Mouse (Mus musculus): ENCODE results near the gene Wdr66. TPM values are rescaled to one million over a fixed set of nuclear protein-coding genes. Genes with fewer than 3 reads are reported as not detected.
A peak's percentile ranks its signal among the peaks of the same experiment; 100 is the strongest.

The Wdr66 gene
- polyA plus RNA-seq, 1 experiment from 2014 or later, result 2.5 TPM

GRCm38 (mm10) chr5:123228524-123228922, 23.4 kb upstream of the Wdr66 start:
- Histone ChIP-seq H3K9me3 (ENCODE audit: control insufficient read depth, low read length) (no peaks in the 10 kb centered on the region), H3K27ac (replicated peaks; ENCODE audit: low read depth, low read length) (no peak overlapping the region), H3K4me1 (ENCODE audit: control insufficient read depth, insufficient read depth, low read length) (peaks cover 4% of the 10 kb centered on the region; the same call in 1 of the 2 replicates), H3K9ac (ENCODE audit: low read depth, low read length) (peak overlapping the region; percentile 86), H3K4me2 (ENCODE audit: low read depth, low read length) (peak overlapping the region; percentile 73), H3K36me3 (ENCODE audit: control insufficient read depth, insufficient read depth, low read length) (peaks cover 5% of the 10 kb centered on the region), H3K27me3 (replicated peaks; ENCODE audit: control insufficient read depth, insufficient read depth, low read length) (no peaks in the 10 kb centered on the region), H3K4me3 (ENCODE audit: low read depth, low read length) (peak overlapping the region; percentile 74)
- no peak for DNase-seq (ENCODE audit: low spot score)
- ATAC-seq (ENCODE audit: low read depth), result no peak
- 5% methylated on average over 15 of the region's 15 CpGs for WGBS

DNA sequence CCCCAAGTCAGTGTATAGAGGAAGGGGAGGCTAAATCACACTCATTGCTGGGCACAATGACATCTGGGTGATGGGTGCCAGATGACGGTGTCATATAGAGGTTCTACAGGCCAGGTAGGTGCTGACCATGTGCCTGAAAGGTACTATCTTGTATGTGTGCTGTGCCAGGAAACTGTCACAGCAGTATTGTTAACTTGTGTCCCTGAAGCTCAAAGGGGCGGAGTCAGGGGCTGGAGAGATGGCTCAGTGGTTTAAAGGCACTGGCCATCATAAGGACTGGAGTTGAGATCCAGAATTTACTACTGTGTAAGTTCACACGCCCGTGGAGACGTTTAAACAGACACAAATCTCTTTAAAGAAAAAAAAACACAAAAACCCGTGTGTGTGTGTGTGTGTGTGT, 22.6 kb upstream of the Wdr66 start:
- Histone ChIP-seq H3K36me3 (ENCODE audit: control insufficient read depth, insufficient read depth, low read length) (peaks cover 5% of the 10 kb centered on the region), H3K4me2 (ENCODE audit: low read depth, low read length) (peak overlapping the region; percentile 73), H3K27ac (replicated peaks; ENCODE audit: low read depth, low read length) (no peak overlapping the region), H3K4me1 (ENCODE audit: control insufficient read depth, insufficient read depth, low read length) (peaks cover 4% of the 10 kb centered on the region; the same call in 1 of the 2 replicates), H3K4me3 (ENCODE audit: low read depth, low read length) (peak overlapping the region; percentile 74; the same call in 1 of the 2 replicates), H3K27me3 (replicated peaks; ENCODE audit: control insufficient read depth, insufficient read depth, low read length) (no peaks in the 10 kb centered on the region), H3K9me3 (ENCODE audit: control insufficient read depth, low read length) (no peaks in the 10 kb centered on the region), H3K9ac (ENCODE audit: low read depth, low read length) (peak overlapping the region; percentile 86; the same call in 1 of the 2 replicates)
- ATAC-seq (ENCODE audit: low read depth) (no peak), DNase-seq (ENCODE audit: low spot score) (no peak)
- 91% methylated on average over 6 of the region's 6 CpGs for WGBS

GRCm38 (mm10) chr5:123232180-123232579, 19.7 kb upstream of the Wdr66 start:
- no peak for ATAC-seq (ENCODE audit: low read depth)
- H3K4me1 ChIP-seq (ENCODE audit: control insufficient read depth, insufficient read depth, low read length), result peaks cover 4% of the 10 kb centered on the region; the same call in 1 of the 2 replicates
- H3K9me3 ChIP-seq (ENCODE audit: control insufficient read depth, low read length), result no peaks in the 10 kb centered on the region
- DNase-seq (ENCODE audit: low spot score), result no peak
- no peak overlapping the region for H3K4me2 ChIP-seq (ENCODE audit: low read depth, low read length)
- H3K27ac ChIP-seq (replicated peaks; ENCODE audit: low read depth, low read length), result no peak overlapping the region
- H3K36me3 ChIP-seq (ENCODE audit: control insufficient read depth, insufficient read depth, low read length), result peaks cover 33% of the 10 kb centered on the region
- no peak overlapping the region for H3K9ac ChIP-seq (ENCODE audit: low read depth, low read length)
- no peak overlapping the region for H3K4me3 ChIP-seq (ENCODE audit: low read depth, low read length)
- WGBS, result 86% methylated on average over 2 of the region's 2 CpGs
- no peaks in the 10 kb centered on the region for H3K27me3 ChIP-seq (replicated peaks; ENCODE audit: control insufficient read depth, insufficient read depth, low read length)

- H3K36me3 ChIP-seq (ENCODE audit: control insufficient read depth, insufficient read depth, low read length), result peaks cover 64% of the 10 kb centered on the region
- H3K4me1 ChIP-seq (ENCODE audit: control insufficient read depth, insufficient read depth, low read length), result no peaks in the 10 kb centered on the region
- WGBS, result 24% methylated on average over 2 of the region's 2 CpGs
- DNase-seq (ENCODE audit: low spot score), result peak; percentile 90
- no peak overlapping the region for H3K4me2 ChIP-seq (ENCODE audit: low read depth, low read length)
- peak; percentile 79 for ATAC-seq (ENCODE audit: low read depth)
- H3K9ac ChIP-seq (ENCODE audit: low read depth, low read length), result no peak overlapping the region
- H3K4me3 ChIP-seq (ENCODE audit: low read depth, low read length), result no peak overlapping the region
- no peak overlapping the region for H3K27ac ChIP-seq (replicated peaks; ENCODE audit: low read depth, low read length)
- no peaks in the 10 kb centered on the region for H3K9me3 ChIP-seq (ENCODE audit: control insufficient read depth, low read length)
- no peaks in the 10 kb centered on the region for H3K27me3 ChIP-seq (replicated peaks; ENCODE audit: control insufficient read depth, insufficient read depth, low read length)
Measured at GRCm38 (mm10) chr5:123235731-123236130, 16.2 kb upstream of the Wdr66 start.

DNA sequence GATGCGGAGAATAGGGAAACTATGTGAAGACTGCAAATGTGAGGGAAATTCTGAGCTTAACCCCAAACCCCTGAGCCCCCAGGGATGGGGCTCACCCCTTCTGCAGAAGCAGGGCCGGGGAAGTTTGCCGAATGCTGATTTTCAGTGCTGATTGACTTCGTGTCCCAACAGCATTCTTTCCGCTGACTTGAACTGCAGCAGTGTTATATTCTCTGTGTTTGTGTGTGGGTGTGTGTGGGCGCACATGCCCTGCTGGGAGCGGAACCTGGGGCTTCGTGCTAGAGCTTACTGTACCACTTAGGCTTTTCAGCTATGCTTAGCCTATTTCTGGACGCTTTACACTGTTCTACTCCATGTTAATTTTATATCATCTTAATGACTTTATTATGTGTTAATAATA, 15.5 kb upstream of the Wdr66 start:
- Histone ChIP-seq H3K9me3 (ENCODE audit: control insufficient read depth, low read length) (no peaks in the 10 kb centered on the region), H3K27ac (replicated peaks; ENCODE audit: low read depth, low read length) (no peak overlapping the region), H3K36me3 (ENCODE audit: control insufficient read depth, insufficient read depth, low read length) (peaks cover 66% of the 10 kb centered on the region), H3K4me2 (ENCODE audit: low read depth, low read length) (no peak overlapping the region), H3K4me3 (ENCODE audit: low read depth, low read length) (no peak overlapping the region), H3K9ac (ENCODE audit: low read depth, low read length) (no peak overlapping the region), H3K27me3 (replicated peaks; ENCODE audit: control insufficient read depth, insufficient read depth, low read length) (no peaks in the 10 kb centered on the region), H3K4me1 (ENCODE audit: control insufficient read depth, insufficient read depth, low read length) (no peaks in the 10 kb centered on the region)
- no peak for DNase-seq (ENCODE audit: low spot score)
- WGBS, result 84% methylated on average over 9 of the region's 9 CpGs
- ATAC-seq (ENCODE audit: low read depth), result no peak

- Histone ChIP-seq H3K4me2 (ENCODE audit: low read depth, low read length) (no peak overlapping the region), H3K27me3 (replicated peaks; ENCODE audit: control insufficient read depth, insufficient read depth, low read length) (no peaks in the 10 kb centered on the region), H3K36me3 (ENCODE audit: control insufficient read depth, insufficient read depth, low read length) (peaks cover 92% of the 10 kb centered on the region), H3K9ac (ENCODE audit: low read depth, low read length) (no peak overlapping the region), H3K9me3 (ENCODE audit: control insufficient read depth, low read length) (no peaks in the 10 kb centered on the region), H3K4me3 (ENCODE audit: low read depth, low read length) (no peak overlapping the region), H3K27ac (replicated peaks; ENCODE audit: low read depth, low read length) (no peak overlapping the region), H3K4me1 (ENCODE audit: control insufficient read depth, insufficient read depth, low read length) (no peaks in the 10 kb centered on the region)
- ATAC-seq (ENCODE audit: low read depth) (no peak), DNase-seq (ENCODE audit: low spot score) (no peak)
- WGBS, result 96% methylated on average over 11 of the region's 11 CpGs
Measured at GRCm38 (mm10) chr5:123239501-123239900, 12.4 kb upstream of the Wdr66 start.

GRCm38 (mm10) chr5:123245518-123245917, 6.4 kb upstream of the Wdr66 start:
- Histone ChIP-seq H3K36me3 (ENCODE audit: control insufficient read depth, insufficient read depth, low read length) (peaks cover 45% of the 10 kb centered on the region), H3K4me1 (ENCODE audit: control insufficient read depth, insufficient read depth, low read length) (no peaks in the 10 kb centered on the region)

GRCm38 (mm10) chr5:123251390-123251789, 512 bp upstream of the Wdr66 start:
- Histone ChIP-seq H3K9ac (ENCODE audit: low read depth, low read length) (no peak overlapping the region), H3K4me1 (ENCODE audit: control insufficient read depth, insufficient read depth, low read length) (no peaks in the 10 kb centered on the region), H3K9me3 (ENCODE audit: control insufficient read depth, low read length) (no peaks in the 10 kb centered on the region), H3K4me3 (ENCODE audit: low read depth, low read length) (no peak overlapping the region; the same call in 1 of the 2 replicates), H3K27me3 (replicated peaks; ENCODE audit: control insufficient read depth, insufficient read depth, low read length) (no peaks in the 10 kb centered on the region), H3K27ac (replicated peaks; ENCODE audit: low read depth, low read length) (no peak overlapping the region), H3K36me3 (ENCODE audit: control insufficient read depth, insufficient read depth, low read length) (peaks cover 7% of the 10 kb centered on the region; the same call in 1 of the 2 replicates), H3K4me2 (ENCODE audit: low read depth, low read length) (peak overlapping the region; percentile 57)
- ATAC-seq (ENCODE audit: low read depth) (no peak), DNase-seq (ENCODE audit: low spot score) (no peak)
- 64% methylated on average over 8 of the region's 8 CpGs for WGBS

More at GRCm38 (mm10) chr5:123245518-123245917, 6.4 kb upstream of the Wdr66 start:
- DNase-seq (ENCODE audit: low spot score) (peak; percentile 32), ATAC-seq (ENCODE audit: low read depth) (no peak)
- 27% methylated on average over 4 of the region's 4 CpGs for WGBS
- H3K4me2 ChIP-seq (ENCODE audit: low read depth, low read length), result no peak overlapping the region
- H3K9ac ChIP-seq (ENCODE audit: low read depth, low read length), result no peak overlapping the region
- no peak overlapping the region for H3K4me3 ChIP-seq (ENCODE audit: low read depth, low read length)
- no peaks in the 10 kb centered on the region for H3K27me3 ChIP-seq (replicated peaks; ENCODE audit: control insufficient read depth, insufficient read depth, low read length)
- H3K27ac ChIP-seq (replicated peaks; ENCODE audit: low read depth, low read length), result no peak overlapping the region
- no peaks in the 10 kb centered on the region for H3K9me3 ChIP-seq (ENCODE audit: control insufficient read depth, low read length)
